Mouse (Mus musculus) lung, embryonic 14.5 days (tissue): Measurements from ENCODE around the gene Aldoc. TPM values are rescaled to one million over a fixed set of nuclear protein-coding genes. Genes with fewer than 3 reads are reported as not detected.

Experiments used
- ATAC-seq: fragments of 200-750 bp; cut with Nextera tagmentation; 2 replicates; pipeline ENCODE4 v1.8.0; 2017; ENCODE audit warnings: mild to moderate bottlenecking, moderate TSS enrichment, moderate library complexity; ENCODE audit not compliant: insufficient read depth
- DNase-seq: peaks from one replicate; pipeline ENCODE4 v3.0.0-alpha.2; 2015
- H3K27ac ChIP-seq: fragments of 300-500 bp; sonication (generic); 2 replicates; pipeline ENCODE4 v1.5.1; 2014; ENCODE audit warnings: low read depth, mild to moderate bottlenecking, moderate library complexity
- H3K27me3 ChIP-seq: fragments of 300-500 bp; sonication (generic); 2 replicates; pipeline ENCODE4 v1.6.1; 2014; ENCODE audit warnings: low read length, control low read depth; ENCODE audit not compliant: insufficient read depth
- H3K36me3 ChIP-seq: fragments of 300-500 bp; sonication (generic); 2 replicates; pipeline ENCODE4 v1.6.1; 2014; ENCODE audit warnings: control low read depth; ENCODE audit not compliant: insufficient read depth
- H3K4me1 ChIP-seq: fragments of 300-500 bp; sonication (generic); 2 replicates; pipeline ENCODE4 v1.6.1; 2014; ENCODE audit warnings: antibody characterized with exemption, control low read depth; ENCODE audit not compliant: insufficient read depth
- H3K4me2 ChIP-seq: fragments of 300-500 bp; sonication (generic); 2 replicates; pipeline ENCODE4 v1.6.1; 2014; ENCODE audit warnings: mild to moderate bottlenecking
- H3K4me3 ChIP-seq: fragments of 300-500 bp; sonication (generic); 2 replicates; pipeline ENCODE4 v1.5.1; 2014; ENCODE audit warnings: low read depth, low read length
- H3K9ac ChIP-seq: fragments of 300-500 bp; sonication (generic); 2 replicates; pipeline ENCODE4 v1.6.1; 2014
- H3K9me3 ChIP-seq: fragments of 300-500 bp; sonication (generic); 2 replicates; pipeline ENCODE4 v1.6.1; 2016; ENCODE audit warnings: low read depth, low read length, control low read depth
- CTCF ChIP-seq: IDR thresholded peaks from 2 replicates; pipeline ENCODE4 v1.5.1; 2016; ENCODE audit warnings: antibody characterized with exemption, low read depth
- WGBS: fragments of 180-500 bp; shearing (Covaris S2); extraction: QIAGEN DNeasy Blood & Tissue Kit; methylation state at CpG from one replicate; pipeline ENCODE4 v1.1.7; 2014; 5-methylcytosine and 5-hydroxymethylcytosine counted together
- polyA plus RNA-seq: library from polyadenylated mRNA; unstranded; fragments of >200 nt; fragmentation: Nextera tagmentation; extraction: Ambion mirVana; gene quantifications from 2 replicates; pipeline ENCODE4 v1.2.1, GENCODE M21; 2014

Aldoc gene
- polyA plus RNA-seq, 1 experiment from 2014 or later = 4.4 TPM

GRCm38 (mm10) chr11:78360789-78361131 is 38.0 kb downstream of the Aldoc start:
- Histone ChIP-seq H3K9me3 (no peaks in the 10 kb centered on the region), H3K9ac (no peak overlapping the region), H3K4me2 (peak overlapping the region; percentile 70), H3K4me1 (no peaks in the 10 kb centered on the region), H3K4me3 (peak overlapping the region; percentile 36; the same call in 1 of the 2 replicates), H3K36me3 (no peaks in the 10 kb centered on the region), H3K27me3 (no peaks in the 10 kb centered on the region), H3K27ac (no peak overlapping the region)
- no peak for TF ChIP-seq CTCF
- ATAC-seq = 0 out of 2 replicates have a peak, but pooled peaks have one; percentile 3
- no peak for DNase-seq
- WGBS = 65% methylated on average over 2 of the region's 2 CpGs

- no peaks in the 10 kb centered on the region for H3K4me1 ChIP-seq
- no peaks in the 10 kb centered on the region for H3K36me3 ChIP-seq
- H3K4me2 ChIP-seq = no peak overlapping the region
- no peak for TF ChIP-seq CTCF
- no peak for ATAC-seq
- H3K9me3 ChIP-seq = no peaks in the 10 kb centered on the region
- H3K4me3 ChIP-seq = no peak overlapping the region
- H3K9ac ChIP-seq = no peak overlapping the region; the same call in 1 of the 2 replicates
- no peaks in the 10 kb centered on the region for H3K27me3 ChIP-seq
- no peak overlapping the region for H3K27ac ChIP-seq
- no peak for DNase-seq
- WGBS = 76% methylated on average over 13 of the region's 13 CpGs
These were observed 40.7 kb downstream of the Aldoc start for GRCm38 (mm10) chr11:78363309-78364007.

GRCm38 (mm10) chr11:78364103-78364502 is 41.3 kb downstream of the Aldoc start:
- Histone ChIP-seq H3K27me3 (no peaks in the 10 kb centered on the region), H3K27ac (no peak overlapping the region), H3K4me3 (no peak overlapping the region), H3K9me3 (no peaks in the 10 kb centered on the region), H3K4me2 (no peak overlapping the region), H3K9ac (no peak overlapping the region), H3K36me3 (no peaks in the 10 kb centered on the region), H3K4me1 (no peaks in the 10 kb centered on the region)
- no peak for TF ChIP-seq CTCF
- 18% methylated on average over 8 of the region's 8 CpGs for WGBS
- no peak for ATAC-seq
- DNase-seq = no peak

GRCm38 (mm10) chr11:78367456-78368225 is 44.9 kb downstream of the Aldoc start:
- Histone ChIP-seq H3K4me1 (no peaks in the 10 kb centered on the region), H3K27ac (no peak overlapping the region), H3K4me2 (no peak overlapping the region), H3K9ac (no peak overlapping the region), H3K4me3 (no peak overlapping the region), H3K36me3 (no peaks in the 10 kb centered on the region), H3K9me3 (no peaks in the 10 kb centered on the region), H3K27me3 (no peaks in the 10 kb centered on the region)
- ATAC-seq (no peak), DNase-seq (no peak)
- no peak for TF ChIP-seq CTCF
- whole genome bisulfite sequencing = 85% methylated on average over 15 of the region's 15 CpGs

GRCm38 (mm10) chr11:78370389-78370788 is 47.6 kb downstream of the Aldoc start:
- H3K4me2 ChIP-seq = no peak overlapping the region
- H3K4me1 ChIP-seq = no peaks in the 10 kb centered on the region
- no peak for TF ChIP-seq CTCF
- no peaks in the 10 kb centered on the region for H3K27me3 ChIP-seq
- no peaks in the 10 kb centered on the region for H3K9me3 ChIP-seq
- 53% methylated on average over 1 of the region's 1 CpGs for WGBS
- DNase-seq (peak; percentile 56), ATAC-seq (no peak)
- no peak overlapping the region for H3K9ac ChIP-seq
- H3K4me3 ChIP-seq = no peak overlapping the region
- H3K27ac ChIP-seq = no peak overlapping the region
- H3K36me3 ChIP-seq = no peaks in the 10 kb centered on the region

GRCm38 (mm10) chr11:78371711-78372110 is 48.9 kb downstream of the Aldoc start:
- H3K36me3 ChIP-seq = no peaks in the 10 kb centered on the region
- no peak overlapping the region for H3K27ac ChIP-seq
- no peak for DNase-seq
- H3K4me1 ChIP-seq = no peaks in the 10 kb centered on the region
- 83% methylated on average over 11 of the region's 11 CpGs for WGBS
- no peaks in the 10 kb centered on the region for H3K27me3 ChIP-seq
- TF ChIP-seq CTCF = no peak
- ATAC-seq = no peak
- no peak overlapping the region for H3K9ac ChIP-seq
- H3K4me3 ChIP-seq = no peak overlapping the region
- H3K9me3 ChIP-seq = no peaks in the 10 kb centered on the region
- no peak overlapping the region for H3K4me2 ChIP-seq

GRCm38 (mm10) chr11:78372166-78372565 is 49.4 kb downstream of the Aldoc start:
- Histone ChIP-seq H3K9me3 (no peaks in the 10 kb centered on the region), H3K4me3 (no peak overlapping the region), H3K36me3 (no peaks in the 10 kb centered on the region), H3K27ac (no peak overlapping the region), H3K4me1 (no peaks in the 10 kb centered on the region), H3K4me2 (no peak overlapping the region), H3K9ac (no peak overlapping the region), H3K27me3 (no peaks in the 10 kb centered on the region)
- 43% methylated on average over 3 of the region's 3 CpGs for WGBS
- DNase-seq = no peak
- ATAC-seq = no peak; the same call in 1 of the 2 replicates
- TF ChIP-seq CTCF = no peak
